Mouse (Mus musculus) CH12.LX (cell line): ENCODE results near the gene Srpr. TPM values are rescaled to one million over a fixed set of nuclear protein-coding genes. Genes with fewer than 3 reads are reported as not detected.
A peak's percentile ranks its signal among the peaks of the same experiment; 100 is the strongest.

Experiments
- DNase-seq: peaks from one replicate; pipeline ENCODE4 v3.0.0-alpha.2; 2013; ENCODE audit errors: extremely low read depth
- H3K27ac ChIP-seq: 2 replicates; pipeline ENCODE4 v1.5.1; 2012; ENCODE audit warnings: low read depth, mild to moderate bottlenecking, control low read depth, moderate library complexity; ENCODE audit not compliant: insufficient read depth
- H3K27me3 ChIP-seq: replicated peaks from 2 replicates; pipeline ENCODE3; 2012; ENCODE audit warnings: inconsistent platforms
- H3K36me3 ChIP-seq, 2 experiments: replicated peaks in 1 of 2; 2 replicates each; pipeline versions ENCODE3 to v1.6.1; 2012; ENCODE audit warnings: inconsistent platforms in 1 of 2, low read length in 1 of 2, mild to moderate bottlenecking in 1 of 2, mixed read lengths in 1 of 2, moderate library complexity in 1 of 2; ENCODE audit not compliant: control insufficient read depth in 1 of 2, insufficient read depth in 1 of 2
- H3K4me1 ChIP-seq, 2 experiments: 2 replicates each; pipeline ENCODE4 v1.6.1; 2012; ENCODE audit warnings: inconsistent platforms in 1 of 2, moderate library complexity in 1 of 2; ENCODE audit not compliant: insufficient read depth in 2 of 2, control insufficient read depth in 1 of 2
- H3K4me2 ChIP-seq: 2 replicates; pipeline ENCODE4 v1.6.1; 2012; ENCODE audit warnings: low read depth, mild to moderate bottlenecking, control low read depth; ENCODE audit not compliant: poor library complexity, insufficient read depth, severe bottlenecking
- H3K4me3 ChIP-seq, 3 experiments: fragments of 150-350 bp in 1 of 3; sonication (generic) in 1 of 3; replicated peaks in 1 of 3; 2 replicates each; pipeline versions ENCODE3 to v1.5.1; 2011 to 2012; ENCODE audit warnings: low read depth in 2 of 3, low read length in 2 of 3, mild to moderate bottlenecking in 2 of 3, moderate library complexity in 2 of 3, control low read depth in 1 of 3, improper control_type of control experiment in 1 of 3, inconsistent platforms in 1 of 3, mixed read lengths in 1 of 3; ENCODE audit not compliant: poor library complexity in 1 of 3
- H3K79me2 ChIP-seq: replicated peaks from 2 replicates; pipeline ENCODE4 v1.6.1; 2012; ENCODE audit warnings: mild to moderate bottlenecking, moderate library complexity; ENCODE audit not compliant: control insufficient read depth, poor library complexity, insufficient read depth, severe bottlenecking; ENCODE audit errors: extremely low read depth
- H3K9ac ChIP-seq: 2 replicates; pipeline ENCODE4 v1.6.1; 2012; ENCODE audit warnings: low read depth, mild to moderate bottlenecking, control low read depth, moderate library complexity; ENCODE audit not compliant: insufficient read depth
- H3K9me3 ChIP-seq: replicated peaks from 2 replicates; pipeline ENCODE3; 2012; ENCODE audit warnings: low read length, inconsistent platforms, mixed read lengths
- BHLHE40 ChIP-seq: IDR thresholded peaks from 2 replicates; pipeline ENCODE4 v1.6.1; 2011; ENCODE audit warnings: mild to moderate bottlenecking, low read depth, low read length, improper control_type of control experiment
- CHD1 ChIP-seq: IDR thresholded peaks from 2 replicates; pipeline ENCODE4 v1.6.1; 2012; ENCODE audit warnings: low read depth, low read length, improper control_type of control experiment, inconsistent platforms
- CHD2 ChIP-seq: IDR thresholded peaks from 2 replicates; pipeline ENCODE4 v1.6.1; 2011; ENCODE audit warnings: low read length, improper control_type of control experiment
- CTCF ChIP-seq, 2 experiments: IDR thresholded peaks in 1 of 2; conservative IDR thresholded peaks in 1 of 2; 2 replicates each; pipeline ENCODE4 v1.5.1; 2011 to 2012; ENCODE audit warnings: low read depth in 2 of 2, low read length in 2 of 2, improper control_type of control experiment in 1 of 2, inconsistent platforms in 1 of 2, mild to moderate bottlenecking in 1 of 2, moderate library complexity in 1 of 2
- E2F4 ChIP-seq: IDR thresholded peaks from 2 replicates; pipeline ENCODE4 v1.6.1; 2011; ENCODE audit warnings: low read depth, low read length, improper control_type of control experiment; ENCODE audit not compliant: insufficient replicate concordance
- ELF1 ChIP-seq: IDR thresholded peaks from 2 replicates; pipeline ENCODE4 v1.6.1; 2014; ENCODE audit warnings: low read depth, mild to moderate bottlenecking, inconsistent platforms, low read length, improper control_type of control experiment
- EP300 ChIP-seq: IDR thresholded peaks from 2 replicates; pipeline ENCODE4 v1.6.1; 2011; ENCODE audit warnings: low read length, improper control_type of control experiment
- ETS1 ChIP-seq: conservative IDR thresholded peaks from 2 replicates; pipeline ENCODE4 v1.6.1; 2012; ENCODE audit warnings: low read depth, mild to moderate bottlenecking, inconsistent platforms, low read length, improper control_type of control experiment, moderate library complexity
- GABPA ChIP-seq: IDR thresholded peaks from 2 replicates; pipeline ENCODE4 v1.6.1; 2012; ENCODE audit warnings: low read depth, low read length, improper control_type of control experiment, inconsistent platforms; ENCODE audit not compliant: insufficient replicate concordance
- HCFC1 ChIP-seq: IDR thresholded peaks from 2 replicates; pipeline ENCODE4 v1.6.1; 2012; ENCODE audit warnings: low read depth, mild to moderate bottlenecking, inconsistent platforms, low read length, improper control_type of control experiment
- IRF4 ChIP-seq: IDR thresholded peaks from 2 replicates; pipeline ENCODE4 v1.6.1; 2014; ENCODE audit warnings: low read depth, mild to moderate bottlenecking, inconsistent platforms, low read length, improper control_type of control experiment
- JUN ChIP-seq: IDR thresholded peaks from 2 replicates; pipeline ENCODE4 v1.6.1; 2011; ENCODE audit warnings: low read depth, mild to moderate bottlenecking, low read length, improper control_type of control experiment, moderate library complexity; ENCODE audit not compliant: insufficient read depth
- JUND ChIP-seq: conservative IDR thresholded peaks from 2 replicates; pipeline ENCODE4 v1.6.1; 2011; ENCODE audit warnings: low read depth, low read length, improper control_type of control experiment
- KAT2A ChIP-seq: IDR thresholded peaks from 2 replicates; pipeline ENCODE4 v1.6.1; 2012; ENCODE audit warnings: low read length, improper control_type of control experiment, inconsistent platforms; ENCODE audit not compliant: insufficient replicate concordance
- MAFK ChIP-seq: IDR thresholded peaks from 2 replicates; pipeline ENCODE4 v1.6.1; 2011; ENCODE audit warnings: low read length, improper control_type of control experiment; ENCODE audit not compliant: insufficient replicate concordance
- MAX ChIP-seq: IDR thresholded peaks from 2 replicates; pipeline ENCODE4 v1.6.1; 2011; ENCODE audit warnings: low read length, improper control_type of control experiment
- MAZ ChIP-seq: IDR thresholded peaks from 2 replicates; pipeline ENCODE4 v1.6.1; 2012; ENCODE audit warnings: low read depth, mild to moderate bottlenecking, inconsistent platforms, low read length, improper control_type of control experiment, moderate library complexity
- MEF2A ChIP-seq: IDR thresholded peaks from 2 replicates; pipeline ENCODE4 v1.6.1; 2014; ENCODE audit warnings: low read depth, mild to moderate bottlenecking, inconsistent platforms, low read length, improper control_type of control experiment, borderline replicate concordance
- MXI1 ChIP-seq: IDR thresholded peaks from 2 replicates; pipeline ENCODE4 v1.6.1; 2011; ENCODE audit warnings: mild to moderate bottlenecking, low read depth, low read length, improper control_type of control experiment
- MYC ChIP-seq: IDR thresholded peaks from 2 replicates; pipeline ENCODE4 v1.6.1; 2011; ENCODE audit warnings: low read depth, mild to moderate bottlenecking, improper control_type of control experiment, low read length
- NELFE ChIP-seq: IDR thresholded peaks from 2 replicates; pipeline ENCODE4 v1.6.1; 2011; ENCODE audit warnings: low read depth, low read length, improper control_type of control experiment
- NRF1 ChIP-seq: IDR thresholded peaks from 2 replicates; pipeline ENCODE4 v1.6.1; 2014; ENCODE audit warnings: low read depth, mild to moderate bottlenecking, inconsistent platforms, low read length, improper control_type of control experiment, moderate library complexity
- PAX5 ChIP-seq: IDR thresholded peaks from 2 replicates; pipeline ENCODE4 v1.6.1; 2012; ENCODE audit warnings: low read length, inconsistent platforms, mixed read lengths
- POLR2A ChIP-seq: IDR thresholded peaks from 2 replicates; pipeline ENCODE4 v1.6.1; 2011; ENCODE audit warnings: low read depth, mild to moderate bottlenecking, improper control_type of control experiment, low read length
- POLR2AphosphoS2 ChIP-seq: IDR thresholded peaks from 2 replicates; pipeline ENCODE4 v1.6.1; 2011; ENCODE audit warnings: low read depth, low read length, improper control_type of control experiment
- RAD21 ChIP-seq: IDR thresholded peaks from 2 replicates; pipeline ENCODE4 v1.6.1; 2011; ENCODE audit warnings: low read depth, mild to moderate bottlenecking, low read length, improper control_type of control experiment, moderate library complexity
- RCOR1 ChIP-seq: conservative IDR thresholded peaks from 2 replicates; pipeline ENCODE4 v1.6.1; 2012; ENCODE audit warnings: low read depth, mild to moderate bottlenecking, inconsistent platforms, low read length, improper control_type of control experiment
- SIN3A ChIP-seq: IDR thresholded peaks from 2 replicates; pipeline ENCODE4 v1.6.1; 2012; ENCODE audit warnings: low read length, improper control_type of control experiment, inconsistent platforms
- SMC3 ChIP-seq: IDR thresholded peaks from 2 replicates; pipeline ENCODE4 v1.6.1; 2011; ENCODE audit warnings: low read depth, low read length, improper control_type of control experiment
- TBP ChIP-seq: conservative IDR thresholded peaks from 2 replicates; pipeline ENCODE4 v1.6.1; 2011; ENCODE audit warnings: low read depth, low read length, improper control_type of control experiment
- TCF12 ChIP-seq: IDR thresholded peaks from 2 replicates; pipeline ENCODE4 v1.6.1; 2014; ENCODE audit warnings: low read depth, mild to moderate bottlenecking, inconsistent platforms, low read length, improper control_type of control experiment
- UBTF ChIP-seq: IDR thresholded peaks from 2 replicates; pipeline ENCODE4 v1.6.1; 2012; ENCODE audit warnings: low read depth, mild to moderate bottlenecking, inconsistent platforms, low read length, improper control_type of control experiment, moderate library complexity
- USF1 ChIP-seq: IDR thresholded peaks from 2 replicates; pipeline ENCODE4 v1.6.1; 2014; ENCODE audit warnings: low read depth, mild to moderate bottlenecking, inconsistent platforms, low read length, improper control_type of control experiment
- USF2 ChIP-seq: conservative IDR thresholded peaks from 2 replicates; pipeline ENCODE4 v1.6.1; 2011; ENCODE audit warnings: low read depth, low read length, improper control_type of control experiment
- ZC3H11A ChIP-seq: IDR thresholded peaks from 2 replicates; pipeline ENCODE4 v1.6.1; 2012; ENCODE audit warnings: low read depth, mild to moderate bottlenecking, inconsistent platforms, low read length, improper control_type of control experiment
- ZMIZ1 ChIP-seq: IDR thresholded peaks from 2 replicates; pipeline ENCODE4 v1.6.1; 2012; ENCODE audit warnings: low read depth, mild to moderate bottlenecking, inconsistent platforms, low read length, improper control_type of control experiment
- ZNF384 ChIP-seq: IDR thresholded peaks from 2 replicates; pipeline ENCODE4 v1.6.1; 2012; ENCODE audit warnings: low read depth, low read length, improper control_type of control experiment, inconsistent platforms
- dilution Hi-C: fragments of 300-500 bp; cut with MboI; formaldehyde crosslinking; loops from 2 replicates; pipeline ENCODE4 v1.14.3; 2020; ENCODE audit warnings: low sequenced_read_pairs; ENCODE audit not compliant: extremely low pct_unique_long_range_greater_than_20kb, extremely low pct_ligation_motif_present
- in situ Hi-C: fragments of 300-500 bp; cut with MboI; formaldehyde crosslinking; loops from 3 replicates; pipeline ENCODE4 v1.14.3; 2019; ENCODE audit warnings: low sequenced_read_pairs, low pct_ligation_motif_present, low pct_unique_long_range_greater_than_20kb, mixed read lengths
- polyA plus RNA-seq: library from polyadenylated mRNA; unstranded; fragments of >175 nt; gene quantifications from 2 replicates; pipeline ENCODE4 v1.2.1, GENCODE M21; 2012; ENCODE audit warnings: low read depth; ENCODE audit not compliant: insufficient read length
- total RNA-seq, 2 experiments: library from RNA; depleted of rRNA; stranded (reverse); fragments of 300-350 nt in 1 of 2; fragments of >200 nt in 1 of 2; gene quantifications; 2 replicates each; pipeline ENCODE4 v1.2.3; 2012 to 2014

Gene Srpr
- total and polyA plus RNA-seq, 3 experiments = 38.2 to 95.0 (median 40.1) TPM

- dilution Hi-C loops = no loop called here
- Histone ChIP-seq H3K4me1 (peaks cover 5 to 24% of the 10 kb centered on the region in 2 experiments; a peak in 3 of 4 replicates), H3K36me3 (peaks cover 62 to 78% of the 10 kb centered on the region in 2 experiments), H3K9ac (peak within 1 kb of the TSS; percentile 97), H3K9me3 (peaks cover 8% of the 10 kb centered on the region), H3K27ac (peak within 1 kb of the TSS; percentile 54), H3K4me3 (peak within 1 kb of the TSS; percentile 95 to 99 (median 96)), H3K4me2 (peak within 1 kb of the TSS; percentile 93), H3K27me3 (no peaks in the 10 kb centered on the region), H3K79me2 (peaks cover 23% of the 10 kb centered on the region)
- in situ Hi-C loops = no loop called here
- peak; percentile 99 for DNase-seq
- peak; percentile 98 for TF ChIP-seq MAZ
- peak; percentile 67 for TF ChIP-seq MXI1
- TF ChIP-seq EP300 = no peak
- TF ChIP-seq RAD21 = no peak; the same call in 1 of the 2 replicates
- TF ChIP-seq CTCF (conservative IDR thresholded peaks at IDR 0.05 in 1 of 2, IDR thresholded peaks at IDR 0.05 in 1 of 2; ENCODE audit: low read depth in 2 of 2, low read length in 2 of 2) = no peak
- peak; percentile 63 for TF ChIP-seq SIN3A
- peak; percentile 96 for TF ChIP-seq CHD2
- TF ChIP-seq ELF1 = peak; percentile 96
- no peak for TF ChIP-seq USF1
- TF ChIP-seq ZC3H11A = no peak
- peak; percentile 54; the same call in 1 of the 2 replicates for TF ChIP-seq RCOR1
- peak; percentile 59; the same call in 1 of the 2 replicates for TF ChIP-seq MEF2A
- TF ChIP-seq JUN = no peak
- TF ChIP-seq MYC = peak; percentile 14
- peak; percentile 76; the same call in 1 of the 2 replicates for TF ChIP-seq CHD1
- TF ChIP-seq ZMIZ1 = peak; percentile 86
- TF ChIP-seq POLR2A = peak; percentile 97
- TF ChIP-seq KAT2A = peak; percentile 85
- peak; percentile 20; the same call in 1 of the 2 replicates for TF ChIP-seq GABPA
- TF ChIP-seq E2F4 = peak; percentile 94
- TF ChIP-seq MAFK = no peak
- no peak for TF ChIP-seq PAX5
- peak; percentile 90; the same call in 1 of the 2 replicates for TF ChIP-seq POLR2AphosphoS2
- TF ChIP-seq BHLHE40 = peak; percentile 49; the same call in 1 of the 2 replicates
- peak; percentile 37; the same call in 1 of the 2 replicates for TF ChIP-seq UBTF
- no peak for TF ChIP-seq JUND
- TF ChIP-seq TBP = peak; percentile 79; the same call in 1 of the 2 replicates
- no peak for TF ChIP-seq USF2
- TF ChIP-seq ETS1 = peak; percentile 48; the same call in 1 of the 2 replicates
- peak; percentile 92 for TF ChIP-seq NELFE
- TF ChIP-seq IRF4 = peak; percentile 84
- peak; percentile 46; the same call in 1 of the 2 replicates for TF ChIP-seq NRF1
- peak; percentile 94 for TF ChIP-seq HCFC1
- peak; percentile 81 for TF ChIP-seq TCF12
- TF ChIP-seq MAX = 0 out of 2 replicates have a peak, but pooled peaks have one; percentile 34
- TF ChIP-seq SMC3 = no peak
- peak; percentile 11; the same call in 1 of the 2 replicates for TF ChIP-seq ZNF384
Observed at GRCm38 (mm10) chr9:35210542-35211474, 10.8 kb downstream of the Srpr start, which contains the start of gene Foxred1. Gene Foxred1 (minus strand): TSS chr9:35211055.
